Mouse (Mus musculus) stomach, embryonic 14.5 days (tissue): ENCODE results near the gene Stam. TPM values are rescaled to one million over a fixed set of nuclear protein-coding genes. Genes with fewer than 3 reads are reported as not detected.
A peak's percentile ranks its signal among the peaks of the same experiment; 100 is the strongest.

Experiments
- ATAC-seq: fragments of 200-750 bp; cut with Nextera tagmentation; 2 replicates; pipeline ENCODE4 v1.8.0; 2017; ENCODE audit warnings: low read depth, moderate TSS enrichment; ENCODE audit not compliant: insufficient number of reproducible peaks, insufficient read depth, low FRiP score
- H3K27ac ChIP-seq: fragments of 300-500 bp; sonication (generic); 2 replicates; pipeline ENCODE4 v1.5.1; 2014; ENCODE audit warnings: mild to moderate bottlenecking, low read length, moderate library complexity, mixed read lengths
- H3K27me3 ChIP-seq: fragments of 300-500 bp; sonication (generic); 2 replicates; pipeline ENCODE4 v1.6.1; 2014; ENCODE audit warnings: low read length, control low read depth, mixed read lengths; ENCODE audit not compliant: control insufficient read depth, insufficient read depth
- H3K36me3 ChIP-seq: fragments of 300-500 bp; sonication (generic); 2 replicates; pipeline ENCODE4 v1.6.1; 2014; ENCODE audit warnings: mild to moderate bottlenecking, control low read depth, low read length, moderate library complexity, mixed read lengths; ENCODE audit not compliant: control insufficient read depth, insufficient read depth
- H3K4me1 ChIP-seq: fragments of 300-500 bp; sonication (generic); 2 replicates; pipeline ENCODE4 v1.6.1; 2014; ENCODE audit warnings: low read length, control low read depth, mixed read lengths; ENCODE audit not compliant: control insufficient read depth, insufficient read depth
- H3K4me2 ChIP-seq: fragments of 300-500 bp; sonication (generic); replicated peaks from 2 replicates; pipeline ENCODE4 v1.6.1; 2014; ENCODE audit warnings: low read depth, low read length, control low read depth
- H3K4me3 ChIP-seq: fragments of 300-500 bp; sonication (generic); 2 replicates; pipeline ENCODE4 v1.5.1; 2014; ENCODE audit warnings: low read depth, low read length, control low read depth
- H3K9ac ChIP-seq: fragments of 300-500 bp; sonication (generic); replicated peaks from 2 replicates; pipeline ENCODE4 v1.6.1; 2014; ENCODE audit warnings: low read depth, mild to moderate bottlenecking, control low read depth, low read length, moderate library complexity, mixed read lengths
- H3K9me3 ChIP-seq: fragments of 300-500 bp; sonication (generic); 2 replicates; pipeline ENCODE4 v1.6.1; 2016; ENCODE audit warnings: low read depth, low read length, control low read depth; ENCODE audit not compliant: control insufficient read depth
- WGBS: fragments of 180-500 bp; shearing (Covaris S2); extraction: QIAGEN DNeasy Blood & Tissue Kit; methylation state at CpG from one replicate; pipeline ENCODE4 v1.1.7; 2014; 5-methylcytosine and 5-hydroxymethylcytosine counted together
- polyA plus RNA-seq: library from polyadenylated mRNA; unstranded; fragments of >200 nt; fragmentation: Nextera tagmentation; extraction: Ambion mirVana; gene quantifications from 2 replicates; pipeline ENCODE4 v1.2.1, GENCODE M21; 2014

Gene Stam
- polyA plus RNA-seq, 1 experiment from 2014 or later: 95.9 TPM

GRCm38 (mm10) chr2:14132468-14133326 lies 58.8 kb downstream of the Stam start:
- no peaks in the 10 kb centered on the region for H3K4me1 ChIP-seq
- no peak overlapping the region for H3K4me3 ChIP-seq
- ATAC-seq: no peak
- peaks cover 21% of the 10 kb centered on the region; the same call in 1 of the 2 replicates for H3K36me3 ChIP-seq
- H3K9ac ChIP-seq: no peak overlapping the region
- H3K27ac ChIP-seq: no peak overlapping the region
- no peak overlapping the region for H3K4me2 ChIP-seq
- no peaks in the 10 kb centered on the region for H3K27me3 ChIP-seq
- no peaks in the 10 kb centered on the region for H3K9me3 ChIP-seq
- WGBS: 87% methylated on average over 4 of the region's 4 CpGs

GRCm38 (mm10) chr2:14136906-14137305 lies 63.0 kb downstream of the Stam start:
- ATAC-seq: peak; percentile 84; the same call in 1 of the 2 replicates

GRCm38 (mm10) chr2:14139590-14139989 lies 65.7 kb downstream of the Stam start:
- H3K4me2 ChIP-seq: no peak overlapping the region
- no peak overlapping the region for H3K4me3 ChIP-seq
- H3K27me3 ChIP-seq: no peaks in the 10 kb centered on the region
- H3K27ac ChIP-seq: no peak overlapping the region
- 89% methylated on average over 6 of the region's 6 CpGs for WGBS
- no peak for ATAC-seq
- H3K9ac ChIP-seq: no peak overlapping the region
- no peaks in the 10 kb centered on the region for H3K4me1 ChIP-seq
- H3K36me3 ChIP-seq: peaks cover 26% of the 10 kb centered on the region; the same call in 1 of the 2 replicates
- H3K9me3 ChIP-seq: no peaks in the 10 kb centered on the region

More at GRCm38 (mm10) chr2:14136906-14137305, 63.0 kb downstream of the Stam start:
- WGBS: 39% methylated on average over 3 of the region's 3 CpGs
- no peaks in the 10 kb centered on the region for H3K27me3 ChIP-seq
- peaks cover 11% of the 10 kb centered on the region; the same call in 1 of the 2 replicates for H3K36me3 ChIP-seq
- H3K4me3 ChIP-seq: no peak overlapping the region
- H3K27ac ChIP-seq: no peak overlapping the region
- no peak overlapping the region for H3K4me2 ChIP-seq
- no peak overlapping the region for H3K9ac ChIP-seq
- H3K9me3 ChIP-seq: no peaks in the 10 kb centered on the region
- no peaks in the 10 kb centered on the region for H3K4me1 ChIP-seq

GRCm38 (mm10) chr2:14140044-14140443 lies 66.1 kb downstream of the Stam start:
- Histone ChIP-seq H3K36me3 (peaks cover 26% of the 10 kb centered on the region; the same call in 1 of the 2 replicates), H3K4me3 (no peak overlapping the region), H3K9me3 (no peaks in the 10 kb centered on the region), H3K27ac (no peak overlapping the region), H3K9ac (no peak overlapping the region), H3K27me3 (no peaks in the 10 kb centered on the region), H3K4me2 (no peak overlapping the region), H3K4me1 (no peaks in the 10 kb centered on the region)
- 80% methylated on average over 2 of the region's 2 CpGs for WGBS
- ATAC-seq: no peak

- Histone ChIP-seq H3K4me1 (no peaks in the 10 kb centered on the region), H3K36me3 (peaks cover 30% of the 10 kb centered on the region; the same call in 1 of the 2 replicates), H3K4me3 (no peak overlapping the region), H3K27me3 (no peaks in the 10 kb centered on the region), H3K27ac (no peak overlapping the region), H3K4me2 (no peak overlapping the region), H3K9me3 (no peaks in the 10 kb centered on the region), H3K9ac (no peak overlapping the region)
- WGBS: 71% methylated on average over 3 of the region's 3 CpGs
- no peak for ATAC-seq
These were observed 71.4 kb downstream of the Stam start for GRCm38 (mm10) chr2:14145311-14145710.

GRCm38 (mm10) chr2:14146913-14147312 lies 73.0 kb downstream of the Stam start:
- no peak overlapping the region for H3K27ac ChIP-seq

GRCm38 (mm10) chr2:14150829-14151228 lies 76.9 kb downstream of the Stam start:
- no peak overlapping the region for H3K9ac ChIP-seq
- no peak overlapping the region for H3K27ac ChIP-seq
- peaks cover 4% of the 10 kb centered on the region; the same call in 1 of the 2 replicates for H3K36me3 ChIP-seq
- H3K4me2 ChIP-seq: no peak overlapping the region
- H3K4me1 ChIP-seq: no peaks in the 10 kb centered on the region
- no peaks in the 10 kb centered on the region for H3K9me3 ChIP-seq
- H3K27me3 ChIP-seq: no peaks in the 10 kb centered on the region
- ATAC-seq: no peak
- H3K4me3 ChIP-seq: no peak overlapping the region
- 90% methylated on average over 2 of the region's 2 CpGs for WGBS

More at GRCm38 (mm10) chr2:14146913-14147312, 73.0 kb downstream of the Stam start:
- Histone ChIP-seq H3K9ac (no peak overlapping the region), H3K4me2 (no peak overlapping the region), H3K36me3 (peaks cover 25% of the 10 kb centered on the region; the same call in 1 of the 2 replicates), H3K9me3 (no peaks in the 10 kb centered on the region), H3K27me3 (no peaks in the 10 kb centered on the region), H3K4me1 (no peaks in the 10 kb centered on the region), H3K4me3 (no peak overlapping the region)
- no peak for ATAC-seq
- WGBS: 90% methylated on average over 2 of the region's 2 CpGs

- Histone ChIP-seq H3K4me2 (no peak overlapping the region), H3K36me3 (peaks cover 4% of the 10 kb centered on the region; the same call in 1 of the 2 replicates), H3K27me3 (no peaks in the 10 kb centered on the region), H3K27ac (no peak overlapping the region), H3K9ac (no peak overlapping the region), H3K4me3 (no peak overlapping the region), H3K9me3 (no peaks in the 10 kb centered on the region), H3K4me1 (no peaks in the 10 kb centered on the region)
- no peak for ATAC-seq
- WGBS: 91% methylated on average over 6 of the region's 6 CpGs
These were observed 78.0 kb downstream of the Stam start for GRCm38 (mm10) chr2:14151854-14152253.
